20 mouse cellular contexts compared by ENCODE assay signal in genomic region chr8:125043935-125044334, GRCm38 (mm10). TPM values are rescaled to one million over a fixed set of nuclear protein-coding genes. Genes with fewer than 3 reads are reported as not detected.
DNase-seq lines count a peak whose midpoint lies in the region; ATAC-seq and TF ChIP-seq lines count a peak whose summit lies in the region.
"Had no signal": no experiment of that assay in that cellular context is flagged by ENCODE, and none has a peak within 500 bp of the region (broad histone marks: within the 10 kb centered on the region; RNA-seq: fewer than 3 reads in every experiment).

No protein-coding gene starts in this region.

- peak overlapping the region; percentile 23; the same call in 1 of the 2 replicates for H3K27ac ChIP-seq in thymus, adult 2 months (ENCODE audit: control insufficient read depth, insufficient read depth, low read length)
- H3K27ac ChIP-seq in embryonic facial prominence, embryonic 11.5 days (replicated peaks; ENCODE audit: low read depth, low read length) = no peak overlapping the region
- peak overlapping the region; percentile 67 for H3K27ac ChIP-seq in limb, embryonic 15.5 days
- no peak overlapping the region for H3K27ac ChIP-seq in forebrain, embryonic 13.5 days
- H3K27ac ChIP-seq: hindbrain, postnatal 0 days; liver, embryonic 14.5 days; midbrain, embryonic 15.5 days had no signal

- no peak for TF ChIP-seq CTCF in thymus, adult 2 months (IDR thresholded peaks at IDR 0.05; ENCODE audit: borderline replicate concordance, control insufficient read depth, extremely low read depth, insufficient read depth, low read length, poor library complexity)

- H3K9ac ChIP-seq in embryonic facial prominence, embryonic 11.5 days (replicated peaks; ENCODE audit: low read length) = no peak overlapping the region
- no peak overlapping the region for H3K9ac ChIP-seq in limb, embryonic 15.5 days
- H3K9ac ChIP-seq in forebrain, embryonic 13.5 days = no peak overlapping the region
- H3K9ac ChIP-seq: heart, embryonic 15.5 days; liver, embryonic 14.5 days; midbrain, embryonic 15.5 days had no signal

- ATAC-seq in embryonic facial prominence, embryonic 11.5 days (replicated peaks; ENCODE audit: insufficient number of reproducible peaks, low FRiP score, low TSS enrichment, low read depth) = no peak
- no peak for ATAC-seq in limb, embryonic 15.5 days (ENCODE audit: insufficient number of reproducible peaks, low FRiP score, low TSS enrichment, low read depth)
- ATAC-seq in forebrain, embryonic 13.5 days = no peak
- ATAC-seq: hindbrain, postnatal 0 days; lung, postnatal 0 days; midbrain, embryonic 15.5 days had no signal

- H3K4me2 ChIP-seq in embryonic facial prominence, embryonic 11.5 days (ENCODE audit: low read depth, low read length) = no peak overlapping the region
- no peak overlapping the region for H3K4me2 ChIP-seq in limb, embryonic 15.5 days
- H3K4me2 ChIP-seq in forebrain, embryonic 13.5 days = no peak overlapping the region
- H3K4me2 ChIP-seq: heart, embryonic 15.5 days; midbrain, embryonic 15.5 days had no signal

- H3K4me1 ChIP-seq in thymus, adult 2 months (replicated peaks; ENCODE audit: control insufficient read depth, insufficient read depth, low read length) = peaks cover 3% of the 10 kb centered on the region
- H3K4me1 ChIP-seq in embryonic facial prominence, embryonic 11.5 days (ENCODE audit: control insufficient read depth, insufficient read depth, low read length) = peaks cover 2% of the 10 kb centered on the region; the same call in 1 of the 2 replicates
- 0 out of 2 replicates have a peak, but pooled peaks cover 16% of the 10 kb centered on the region for H3K4me1 ChIP-seq in limb, embryonic 15.5 days
- H3K4me1 ChIP-seq in forebrain, embryonic 13.5 days = no peaks in the 10 kb centered on the region
- H3K4me1 ChIP-seq: midbrain, embryonic 15.5 days had no signal

- H3K36me3 ChIP-seq in thymus, adult 2 months (ENCODE audit: control insufficient read depth, insufficient read depth, low read length) = no peaks in the 10 kb centered on the region; the same call in 1 of the 2 replicates
- H3K36me3 ChIP-seq in embryonic facial prominence, embryonic 11.5 days (replicated peaks; ENCODE audit: control insufficient read depth, insufficient read depth, low read depth, low read length) = no peaks in the 10 kb centered on the region
- H3K36me3 ChIP-seq in limb, embryonic 15.5 days = peaks cover 5% of the 10 kb centered on the region
- peaks cover 21% of the 10 kb centered on the region for H3K36me3 ChIP-seq in forebrain, embryonic 13.5 days (ENCODE audit: poor library complexity, severe bottlenecking)

- no peak for TF ChIP-seq POLR2A in thymus, adult 2 months (IDR thresholded peaks at IDR 0.05; ENCODE audit: control insufficient read depth, extremely low read depth, insufficient read depth, low read length, poor library complexity)

- intact Hi-C loops in heart, postnatal 10 days (cut with DNase I) = no loop called here
- intact Hi-C loops in heart, postnatal 14 days (cut with DNase I) = no loop called here

- H3K27me3 ChIP-seq in thymus, adult 2 months (ENCODE audit: control insufficient read depth, insufficient read depth, low read length) = no peaks in the 10 kb centered on the region
- H3K27me3 ChIP-seq in embryonic facial prominence, embryonic 11.5 days (ENCODE audit: control insufficient read depth, insufficient read depth, low read length) = no peaks in the 10 kb centered on the region
- H3K27me3 ChIP-seq in limb, embryonic 15.5 days = no peaks in the 10 kb centered on the region
- H3K27me3 ChIP-seq in forebrain, embryonic 13.5 days = no peaks in the 10 kb centered on the region
- H3K27me3 ChIP-seq: heart, embryonic 15.5 days; midbrain, embryonic 15.5 days had no signal

- 15% methylated on average over 9 of the region's 9 CpGs for WGBS in thymus, adult 2 months
- WGBS in embryonic facial prominence, embryonic 11.5 days = 14% methylated on average over 9 of the region's 9 CpGs
- 10% methylated on average over 9 of the region's 9 CpGs for WGBS in limb, embryonic 15.5 days
- 59% methylated on average over 9 of the region's 9 CpGs for WGBS in forebrain, embryonic 13.5 days

- H3K9me3 ChIP-seq in embryonic facial prominence, embryonic 11.5 days (replicated peaks; ENCODE audit: control insufficient read depth, low read length) = no peaks in the 10 kb centered on the region
- no peaks in the 10 kb centered on the region for H3K9me3 ChIP-seq in limb, embryonic 15.5 days
- no peaks in the 10 kb centered on the region for H3K9me3 ChIP-seq in forebrain, embryonic 13.5 days (replicated peaks)
- H3K9me3 ChIP-seq: forebrain, embryonic 10.5 days; heart, embryonic 15.5 days; midbrain, embryonic 15.5 days had no signal

- DNase-seq in heart, postnatal 10 days = peak; percentile 44 to 58
- DNase-seq in heart, postnatal 14 days = no peak
- DNase-seq in thymus, adult 2 months = no peak
- no peak for DNase-seq in thymus, postnatal 25 days
- DNase-seq in embryonic facial prominence, embryonic 11.5 days (ENCODE audit: low spot score) = peak; percentile 55
- no peak for DNase-seq in layer of hippocampus, adult 9-11 months
- DNase-seq: adrenal gland, adult 2 months; cerebellum, adult 9-10 months; gastrocnemius, postnatal 25 days; left cerebral cortex, postnatal 4 days; right cerebral cortex, postnatal 4 days had no signal

- no peak overlapping the region for H3K4me3 ChIP-seq in thymus, adult 2 months (ENCODE audit: control insufficient read depth, insufficient read depth, low read length)
- H3K4me3 ChIP-seq in embryonic facial prominence, embryonic 11.5 days (ENCODE audit: low read depth, low read length) = no peak overlapping the region
- H3K4me3 ChIP-seq in limb, embryonic 15.5 days = no peak overlapping the region
- no peak overlapping the region for H3K4me3 ChIP-seq in forebrain, embryonic 13.5 days
- H3K4me3 ChIP-seq: forebrain, embryonic 10.5 days; heart, embryonic 15.5 days; megakaryocyte, embryonic 14.5 days; midbrain, embryonic 15.5 days had no signal

RNA-seq across cellular contexts. Expression of gene Disc1, which starts 10.1 kb away (rescaled TPM):
- total RNA-seq in heart, postnatal 10 days (2021) = 1 to 10 TPM; 4.1 to 4.3 TPM
- 1 to 10 TPM; 3.1 to 3.9 TPM for total RNA-seq in heart, postnatal 14 days (2021)
- polyA plus RNA-seq in thymus, adult 2 months (2012; rRNA removed) = 0.64 and 0.74 TPM in 2 replicates
- polyA plus RNA-seq in embryonic facial prominence, embryonic 11.5 days (2014; fragmentation: Nextera tagmentation; extraction: Ambion mirVana) = 0.84 and 0.86 TPM in 2 replicates
- 2.3 TPM in 2 replicates for polyA plus RNA-seq in limb, embryonic 15.5 days (2015; fragmentation: Nextera tagmentation; extraction: Ambion mirVana)
- 0.78 and 0.80 TPM in 2 replicates for polyA plus RNA-seq in forebrain, embryonic 13.5 days (2015; fragmentation: Nextera tagmentation; extraction: Ambion mirVana)

RNA-seq across cellular contexts. Expression of gene Tsnax, which starts 31.1 kb away (rescaled TPM):
- 10 to 100 TPM; 82.3 to 85.1 TPM for total RNA-seq in heart, postnatal 10 days (2021)
- 10 to 100 TPM; 74.0 to 74.1 TPM for total RNA-seq in heart, postnatal 14 days (2021)
- 54.9 and 60.1 TPM in 2 replicates for polyA plus RNA-seq in thymus, adult 2 months (2012; rRNA removed)
- polyA plus RNA-seq in embryonic facial prominence, embryonic 11.5 days (2014; fragmentation: Nextera tagmentation; extraction: Ambion mirVana) = 158 and 159 TPM in 2 replicates
- 122 and 127 TPM in 2 replicates for polyA plus RNA-seq in limb, embryonic 15.5 days (2015; fragmentation: Nextera tagmentation; extraction: Ambion mirVana)
- 128 and 133 TPM in 2 replicates for polyA plus RNA-seq in forebrain, embryonic 13.5 days (2015; fragmentation: Nextera tagmentation; extraction: Ambion mirVana)

Comparison
In these comparisons a context has a peak if more than half of its experiments do, and no peak if none do; other contexts are left out.
1. DNase-seq: peak in heart, postnatal 10 days (2 of 2) and embryonic facial prominence, embryonic 11.5 days (single experiment); none in heart, postnatal 14 days (0 of 2), thymus, adult 2 months (single experiment), thymus, postnatal 25 days (single experiment) and layer of hippocampus, adult 9-11 months (single experiment).
2. H3K27ac ChIP-seq: peak in thymus, adult 2 months (single experiment) and limb, embryonic 15.5 days (single experiment); none in embryonic facial prominence, embryonic 11.5 days (single experiment) and forebrain, embryonic 13.5 days (single experiment).